Mouse (Mus musculus) ovary, postnatal 10 days (tissue): ENCODE measurements at regions not wholly inside any gene's neighbourhood (a gene's known extent, or its start where the extent isn't known, plus 50 kb on each side); places are given as distances from the start of the nearest gene placed in this dataset.

ENCODE experiments used
- DNase-seq: peaks from one replicate; pipeline ENCODE4 v3.0.0; 2022; ENCODE audit warnings: low spot score

- DNase-seq = no peak
Measured at GRCm38 (mm10) chr10:98765786-98766419, 148.3 kb upstream of the Atp2b1 start.

- no peak for DNase-seq
Measured at GRCm38 (mm10) chr10:98779783-98780182, 134.4 kb upstream of the Atp2b1 start.

DNA sequence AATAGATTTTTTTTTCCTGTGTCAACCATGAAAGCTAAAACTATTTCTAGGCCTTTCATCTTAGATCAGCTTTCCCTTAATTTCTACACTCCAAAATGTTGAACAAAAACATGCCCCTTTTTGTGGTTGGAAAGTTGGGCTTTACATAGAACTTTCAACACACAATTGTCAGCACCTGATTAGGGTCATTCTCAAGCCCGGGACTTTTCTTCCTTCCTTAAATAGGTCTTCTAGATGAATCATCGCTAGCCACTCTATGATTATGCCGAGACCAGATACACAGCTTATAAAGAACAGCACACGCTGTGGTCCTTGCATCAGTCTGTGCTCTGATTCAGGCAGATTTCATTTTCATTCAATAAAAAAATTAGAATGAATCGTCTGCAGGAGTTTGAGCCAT is 133.3 kb upstream of the Atp2b1 start:
- DNase-seq = no peak

DNA sequence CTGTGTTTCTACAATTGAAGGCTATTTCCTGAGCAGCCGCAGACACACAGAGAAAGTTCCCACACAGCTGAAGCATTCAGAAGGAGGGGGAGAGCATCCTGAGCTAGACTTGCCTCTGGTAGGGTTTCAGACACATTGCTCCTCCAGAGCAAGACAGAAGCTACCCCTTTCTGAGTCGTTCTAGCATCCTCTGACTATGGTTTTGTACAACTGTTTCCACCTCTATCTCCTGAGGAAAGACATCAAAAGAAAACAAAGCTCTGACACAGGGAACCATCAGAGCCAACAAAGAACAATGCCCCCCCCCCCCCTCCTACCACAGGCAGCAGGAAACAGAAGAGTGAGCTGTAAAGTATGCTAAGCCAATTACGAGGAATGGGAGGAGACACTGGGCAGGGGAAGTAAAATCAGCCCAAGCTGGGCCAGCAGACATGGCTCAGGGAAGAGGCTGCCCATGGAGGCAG is 132.3 kb upstream of the Atp2b1 start:
- DNase-seq = no peak

DNA sequence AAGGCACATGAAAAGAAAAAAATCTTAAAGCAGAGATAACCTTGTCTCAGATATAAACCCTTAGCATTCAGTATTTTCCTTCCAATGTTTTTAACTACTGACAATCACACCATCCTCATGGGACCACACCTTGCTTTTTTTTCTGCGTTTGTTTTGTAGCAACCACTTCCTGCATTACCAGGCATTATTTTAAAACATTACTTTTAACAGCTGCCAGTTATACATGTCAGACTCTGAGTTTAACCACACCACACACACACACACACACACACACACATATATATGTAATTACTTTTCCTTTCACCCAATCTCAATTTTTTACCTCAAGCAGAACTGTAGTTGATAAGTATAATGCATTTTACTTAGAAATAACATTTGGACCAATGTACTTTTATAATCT is 128.8 kb upstream of the Atp2b1 start:
- DNase-seq = no peak

- no peak for DNase-seq
Measured at GRCm38 (mm10) chr10:98786089-98786488, 128.1 kb upstream of the Atp2b1 start.

DNA sequence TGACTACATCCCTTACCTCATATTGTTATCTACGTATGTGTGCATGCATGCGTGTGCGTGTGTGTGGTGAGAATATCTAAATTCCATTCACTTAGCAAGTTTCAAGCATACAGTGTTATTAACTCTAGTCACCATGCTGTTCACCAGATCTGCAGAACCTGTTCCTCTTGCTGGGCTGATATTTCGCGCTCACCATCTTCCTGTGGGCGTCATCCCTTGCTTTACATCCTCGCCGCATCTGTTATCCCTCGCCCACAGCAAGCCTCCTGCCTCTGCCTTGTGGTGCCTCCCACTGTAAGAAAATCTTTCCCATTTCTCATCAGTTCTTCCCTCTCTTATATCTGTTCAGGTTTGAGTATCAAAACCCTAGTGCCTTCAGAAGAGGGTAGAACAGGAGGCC is 124.4 kb upstream of the Atp2b1 start:
- no peak for DNase-seq

GRCm38 (mm10) chr10:98790456-98790855 is 123.8 kb upstream of the Atp2b1 start:
- DNase-seq = no peak

GRCm38 (mm10) chr10:98792019-98792741 is 122.0 kb upstream of the Atp2b1 start:
- DNase-seq = no peak

DNA sequence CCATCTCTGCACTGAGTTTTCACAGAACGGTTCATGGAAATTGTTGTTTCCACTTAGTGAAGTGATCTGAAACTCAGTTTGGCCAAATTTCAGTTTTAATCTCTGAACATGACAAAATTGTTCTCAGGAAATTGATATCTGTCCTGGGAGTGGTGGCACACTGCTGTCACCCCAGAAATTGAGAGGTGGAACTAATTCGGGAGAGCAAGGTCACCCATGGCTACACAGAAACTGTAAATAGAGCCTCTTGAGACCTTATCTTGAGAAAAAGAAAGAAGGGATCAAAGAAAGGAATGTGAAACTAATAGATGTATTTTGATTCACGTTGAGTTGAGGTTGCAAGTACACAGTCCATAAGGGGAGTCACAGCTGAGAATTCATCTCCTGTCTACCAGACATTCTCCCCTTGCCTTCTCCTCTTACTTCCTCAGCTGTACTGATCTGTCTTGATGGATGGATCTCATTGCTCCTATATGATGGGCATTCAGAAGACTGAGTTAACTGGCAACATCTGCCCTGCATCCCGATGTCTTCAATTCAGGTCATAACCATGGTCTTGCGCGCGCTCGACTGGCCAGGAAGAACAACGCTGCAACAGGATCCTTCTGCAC is 120.2 kb upstream of the Atp2b1 start:
- DNase-seq = no peak

DNA sequence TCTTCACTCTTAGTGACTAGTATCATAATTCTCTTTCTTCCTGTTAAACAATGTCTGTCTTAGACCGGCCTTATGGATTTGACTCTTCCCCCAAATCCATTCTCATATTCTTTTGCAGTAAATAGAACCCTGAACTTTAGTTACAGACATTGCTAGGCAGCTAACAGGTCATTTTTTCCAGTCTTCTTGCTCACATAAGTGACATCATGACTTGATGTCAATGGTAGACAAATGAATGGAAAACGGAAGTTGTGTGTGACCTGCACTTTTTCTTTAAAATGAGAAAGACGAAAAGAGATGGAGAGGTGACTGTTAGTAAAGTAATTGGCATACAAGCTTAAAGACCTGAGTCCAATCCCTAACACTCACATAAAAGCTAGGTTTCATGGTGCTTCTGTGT is 118.2 kb upstream of the Atp2b1 start:
- DNase-seq = no peak

- DNase-seq = no peak
Measured at GRCm38 (mm10) chr10:98798634-98799415, 115.4 kb upstream of the Atp2b1 start.

GRCm38 (mm10) chr10:98799830-98800229 is 114.4 kb upstream of the Atp2b1 start:
- no peak for DNase-seq

- no peak for DNase-seq
Measured at GRCm38 (mm10) chr10:98800949-98801348, 113.3 kb upstream of the Atp2b1 start.

GRCm38 (mm10) chr10:98805013-98805412 is 109.2 kb upstream of the Atp2b1 start:
- no peak for DNase-seq

DNA sequence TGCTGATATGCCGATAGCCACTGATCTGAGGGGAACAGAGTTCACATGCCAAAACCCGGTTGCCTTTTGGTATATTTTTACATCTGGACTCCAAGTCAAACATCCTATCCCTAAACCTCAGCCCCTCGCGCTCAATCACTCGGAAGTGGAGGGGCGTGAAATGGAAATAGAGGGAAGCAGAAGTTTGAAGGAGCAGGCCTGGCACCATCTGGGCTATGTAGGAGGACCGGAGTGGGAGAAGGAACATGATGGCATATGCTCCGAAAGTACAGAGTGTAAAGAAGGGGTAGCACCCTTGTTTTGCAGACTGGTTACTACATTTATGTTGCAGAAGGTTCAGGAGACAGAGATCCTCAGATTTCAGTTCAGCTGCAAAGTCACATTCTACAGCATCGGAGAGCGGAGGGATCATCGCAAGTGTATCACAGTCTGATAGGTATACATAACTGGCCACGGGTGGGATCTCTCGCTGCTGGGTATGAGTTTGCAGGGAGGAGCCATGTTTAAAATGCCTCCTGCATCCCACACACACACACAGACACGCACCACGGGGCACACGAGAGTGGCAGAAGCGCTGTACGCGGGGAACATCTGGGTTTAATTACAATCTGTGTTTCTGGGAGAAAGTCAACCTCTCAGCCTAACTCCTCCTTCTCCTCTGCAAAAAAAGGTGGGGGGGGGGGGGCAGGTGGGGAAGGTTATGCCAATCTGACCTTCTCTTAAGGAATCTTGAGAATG is 107.2 kb upstream of the Atp2b1 start:
- DNase-seq = no peak

GRCm38 (mm10) chr10:98808644-98809043 is 105.6 kb upstream of the Atp2b1 start:
- DNase-seq = no peak

DNA sequence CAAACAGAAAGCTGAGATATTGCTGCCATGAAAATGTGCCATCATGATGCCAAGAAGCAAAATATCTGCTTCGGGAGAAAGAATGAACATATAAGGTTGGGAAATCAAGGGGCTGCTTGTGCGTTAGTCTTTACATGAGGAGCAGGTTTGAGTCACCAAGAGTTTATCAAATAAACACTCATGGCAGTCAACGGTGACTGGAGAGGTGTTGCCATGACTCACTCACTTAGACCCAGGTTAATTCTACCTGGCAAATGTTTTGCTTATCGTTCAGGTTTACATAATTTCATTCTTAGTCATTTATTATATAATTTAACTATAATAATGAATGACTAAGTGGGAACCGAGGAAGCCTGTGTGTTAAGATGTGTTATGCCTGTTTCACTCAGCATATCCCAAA is 85.2 kb upstream of the Atp2b1 start:
- no peak for DNase-seq

GRCm38 (mm10) chr10:98831488-98831887 is 82.7 kb upstream of the Atp2b1 start:
- DNase-seq = no peak

- no peak for DNase-seq
Measured at GRCm38 (mm10) chr10:98837289-98838181, 76.7 kb upstream of the Atp2b1 start.
